Mouse (Mus musculus) urinary bladder, adult 18-20 months (tissue): Measurements from ENCODE around the gene Mycbp2.

Experiments used
- DNase-seq, 2 experiments: peaks; one replicate each; pipeline ENCODE4 v3.0.0; 2022; ENCODE audit warnings: low spot score in 2 of 2, mixed read lengths in 2 of 2

Mycbp2 gene

DNA sequence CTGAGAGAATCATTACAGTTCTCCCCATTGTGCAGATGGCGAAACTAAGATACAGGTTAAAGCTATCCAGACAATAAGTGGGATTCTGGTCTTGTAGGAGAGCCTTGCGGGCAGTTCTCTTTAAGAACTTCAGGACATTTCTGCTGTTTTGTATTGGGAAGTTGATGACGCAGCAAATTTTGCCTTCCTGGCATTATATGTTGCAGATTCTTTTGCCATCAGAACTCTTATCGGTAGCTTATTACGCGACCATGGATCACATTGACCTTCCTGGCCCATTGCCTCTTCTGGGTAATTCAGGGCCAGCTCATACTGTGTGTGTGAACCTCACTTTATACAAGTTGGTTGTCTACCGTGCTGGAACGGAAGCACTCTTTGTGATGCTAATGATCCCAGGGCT is 272.8 kb downstream of the Mycbp2 start:
- no peak for DNase-seq

DNA sequence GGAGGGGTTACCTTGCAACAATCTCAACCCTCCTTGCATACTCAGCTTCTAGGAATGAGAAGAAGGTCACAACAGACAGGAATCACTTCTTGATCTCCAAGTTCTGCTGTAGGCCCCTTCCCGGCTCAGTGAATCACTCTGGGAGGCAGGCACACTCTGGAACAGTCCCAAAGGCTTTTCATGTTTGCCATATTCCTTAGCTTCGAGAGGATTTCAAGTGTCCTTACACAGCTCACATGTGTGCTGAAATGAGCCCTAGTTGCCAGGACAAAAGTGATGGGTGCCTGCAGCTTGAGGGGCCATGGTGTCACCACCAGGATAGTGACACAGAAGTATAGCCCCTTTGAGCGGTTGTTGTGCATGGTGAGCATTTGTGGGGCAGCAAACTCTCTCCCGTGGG is 273.9 kb downstream of the Mycbp2 start:
- no peak for DNase-seq

DNA sequence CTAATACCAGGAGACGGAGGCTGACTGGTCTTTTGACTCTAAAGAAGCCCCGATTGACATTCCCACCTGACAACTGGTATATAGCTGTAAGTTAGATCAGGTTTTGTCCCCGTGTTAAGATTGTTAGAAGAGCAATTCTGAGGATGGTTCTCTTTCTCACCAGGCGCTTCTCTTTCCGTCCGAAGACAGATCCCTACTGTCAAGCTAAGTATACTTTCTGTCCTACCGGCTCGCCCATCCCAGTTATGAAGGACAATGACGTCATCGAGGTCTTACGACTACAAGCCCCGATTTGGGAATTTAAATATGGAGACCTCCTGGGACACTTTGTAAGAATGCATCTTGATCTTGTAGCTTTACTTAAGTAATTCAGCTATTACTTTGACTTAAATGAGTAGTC is 275.1 kb downstream of the Mycbp2 start:
- DNase-seq: no peak

DNA sequence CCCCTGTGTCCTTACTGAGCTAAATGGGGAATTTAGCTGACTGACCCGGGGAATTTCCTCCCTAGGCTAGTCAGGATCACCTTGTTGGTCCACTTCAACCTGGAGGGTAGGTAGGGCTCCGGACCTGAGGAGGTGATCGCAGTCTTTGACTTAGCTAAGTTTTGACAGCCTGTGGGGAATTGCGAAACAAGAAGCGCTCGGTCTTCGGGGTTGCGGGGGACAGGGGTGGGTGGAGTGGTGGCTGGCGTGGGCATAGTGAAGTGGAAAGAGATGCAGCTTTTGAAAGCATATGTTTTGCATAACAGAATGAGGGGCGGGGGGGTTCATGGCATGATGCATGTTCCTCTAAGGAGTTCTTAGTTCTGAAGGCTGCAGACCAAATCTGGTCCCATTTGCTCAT is 275.8 kb downstream of the Mycbp2 start:
- DNase-seq: no peak

DNA sequence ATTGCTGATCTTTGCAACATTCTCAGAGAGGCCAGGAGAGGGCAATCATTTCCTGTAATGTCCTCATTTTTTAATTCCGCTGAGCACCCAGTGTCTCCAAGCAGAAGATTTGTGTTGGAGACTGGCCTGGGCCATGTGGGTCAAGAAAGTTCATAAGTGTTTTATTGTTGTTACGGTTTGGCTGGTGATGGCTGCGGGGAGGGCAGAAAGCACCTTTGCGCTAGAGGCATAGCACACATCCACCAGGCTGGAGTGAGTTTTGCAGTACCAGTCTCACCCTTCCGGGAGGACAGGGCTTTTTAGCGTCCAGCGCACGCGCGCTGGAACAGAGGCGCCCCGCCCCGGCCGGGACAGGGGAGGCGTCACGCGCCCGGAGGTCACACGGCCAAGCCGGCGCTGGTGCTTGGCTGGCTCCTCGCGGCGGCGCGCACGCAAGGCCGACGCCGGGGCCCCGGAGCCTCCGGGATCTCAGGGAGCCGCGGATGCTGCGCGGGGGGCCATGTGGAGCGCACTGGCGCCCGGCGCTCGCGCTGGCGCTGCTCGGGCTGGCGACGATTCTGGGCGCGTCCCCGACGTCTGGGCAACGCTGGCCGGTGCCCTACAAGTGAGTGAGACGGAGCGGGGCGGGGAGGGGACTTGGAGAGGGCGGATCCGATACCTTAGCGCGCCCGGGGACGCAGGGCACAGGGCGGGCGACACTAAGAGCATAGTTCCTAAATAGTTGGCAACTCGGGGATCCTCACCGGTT is 276.6 kb downstream of the Mycbp2 start, which contains the start of gene Cln5:
Cln5 (plus strand) TSS at position 353 of the 748 bp plus-strand sequence.
- peak; percentile 89 to 94 for DNase-seq

DNA sequence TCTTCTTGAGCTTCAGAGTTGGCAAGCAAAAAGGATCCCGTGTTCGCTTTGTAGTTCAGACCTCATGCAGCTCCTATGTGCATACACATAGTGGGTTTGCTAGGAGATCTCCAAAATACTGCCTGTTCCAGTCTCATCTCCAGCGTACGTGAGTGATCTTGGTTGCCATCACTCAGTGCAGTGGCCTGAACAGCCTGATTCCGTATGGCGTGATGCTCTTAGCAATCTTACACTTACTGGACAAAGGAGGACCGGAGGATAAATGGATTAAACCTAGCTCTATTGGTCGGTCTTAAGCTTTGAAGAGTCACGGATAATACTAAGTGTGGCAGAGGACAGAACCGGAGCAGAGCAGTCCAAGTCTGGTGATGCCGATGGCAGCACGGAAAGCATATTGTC is 277.1 kb downstream of the Mycbp2 start:
- DNase-seq: no peak

DNA sequence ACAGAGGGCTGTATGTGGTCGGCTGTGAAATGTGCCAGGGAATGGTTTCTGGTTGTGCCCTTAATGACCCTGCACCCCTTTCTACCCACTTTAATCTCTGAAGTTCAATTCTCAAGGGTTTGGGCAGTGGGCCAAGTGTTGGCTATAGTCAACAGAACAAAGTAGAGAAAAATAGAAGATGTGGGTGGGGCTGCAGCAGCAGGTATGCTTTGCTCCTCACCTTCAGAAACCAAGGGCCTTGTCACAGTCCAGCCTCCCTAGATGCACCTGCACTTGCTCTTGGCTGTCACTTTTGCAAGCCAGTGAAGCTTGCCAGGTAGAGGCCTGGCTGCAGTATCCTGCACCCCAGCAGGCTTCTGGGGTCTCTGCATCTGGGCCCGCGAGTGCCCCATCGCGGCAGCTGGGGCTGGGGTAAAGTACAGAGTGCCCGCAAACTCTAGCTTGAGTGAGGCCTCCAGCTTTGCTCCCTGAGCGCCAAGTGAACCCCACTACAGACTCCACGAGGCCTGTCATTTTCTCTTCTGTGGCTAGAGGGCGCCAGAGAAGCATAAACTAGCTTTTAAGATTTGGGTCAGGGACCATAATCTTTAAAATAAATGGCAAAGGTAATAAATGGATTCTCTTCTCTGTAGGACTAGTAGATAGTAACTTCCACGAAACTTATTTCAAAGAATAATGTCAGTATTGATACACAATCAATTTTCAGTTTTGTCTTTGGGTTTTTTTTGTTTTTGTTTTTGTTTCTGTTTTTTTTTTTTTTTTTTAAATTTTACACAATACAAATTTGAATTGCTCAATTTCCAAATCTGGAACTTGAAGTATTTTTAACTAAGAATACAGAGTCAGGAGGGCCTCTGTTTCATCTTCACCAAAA is 281.1 kb downstream of the Mycbp2 start:
- DNase-seq: peak; percentile 41 to 57
